Mouse (Mus musculus): ENCODE data around the gene Jsrp1. TPM values are rescaled to one million over a fixed set of nuclear protein-coding genes. Genes with fewer than 3 reads are reported as not detected.
A peak's percentile ranks its signal among the peaks of the same experiment; 100 is the strongest.

Gene Jsrp1
- polyA plus RNA-seq, 1 experiment from 2014 or later: 1.2 TPM

GRCm38 (mm10) chr10:80843931-80844547, 30.7 kb upstream of the Jsrp1 start, which contains the start of gene Lingo3:
Gene Lingo3, minus strand, starts transcription at chr10:80844039.
- Histone ChIP-seq H3K27me3 (replicated peaks) (peaks cover 47% of the 10 kb centered on the region), H3K36me3 (no peaks in the 10 kb centered on the region), H3K9ac (peak within 1 kb of the TSS; percentile 45), H3K4me3 (replicated peaks) (peak within 1 kb of the TSS; percentile 41), H3K4me2 (replicated peaks) (peak within 1 kb of the TSS; percentile 83), H3K4me1 (replicated peaks) (peaks cover 10% of the 10 kb centered on the region; the same call in 1 of the 2 replicates), H3K9me3 (no peaks in the 10 kb centered on the region), H3K27ac (no peak within 1 kb of the TSS)
- WGBS: 5% methylated on average over 38 of the region's 51 CpGs
- no peak; the same call in 1 of the 2 replicates for ATAC-seq

GRCm38 (mm10) chr10:80843087-80843930, 30.0 kb upstream of the Jsrp1 start:
- H3K27ac ChIP-seq: no peak overlapping the region
- H3K4me2 ChIP-seq (replicated peaks): peak overlapping the region; percentile 83
- peaks cover 10% of the 10 kb centered on the region; the same call in 1 of the 2 replicates for H3K4me1 ChIP-seq (replicated peaks)
- peak overlapping the region; percentile 45 for H3K9ac ChIP-seq
- no peak; the same call in 1 of the 2 replicates for ATAC-seq
- H3K9me3 ChIP-seq: no peaks in the 10 kb centered on the region
- H3K27me3 ChIP-seq (replicated peaks): peaks cover 47% of the 10 kb centered on the region
- H3K4me3 ChIP-seq (replicated peaks): peak overlapping the region; percentile 41
- WGBS: 11% methylated on average over 32 of the region's 32 CpGs
- no peaks in the 10 kb centered on the region for H3K36me3 ChIP-seq

- H3K27me3 ChIP-seq (replicated peaks): peaks cover 52% of the 10 kb centered on the region
- no peak overlapping the region for H3K4me3 ChIP-seq (replicated peaks)
- H3K4me1 ChIP-seq (replicated peaks): peaks cover 10% of the 10 kb centered on the region; the same call in 1 of the 2 replicates
- no peak overlapping the region for H3K9ac ChIP-seq
- H3K36me3 ChIP-seq: no peaks in the 10 kb centered on the region
- H3K27ac ChIP-seq: no peak overlapping the region
- WGBS: 81% methylated on average over 15 of the region's 15 CpGs
- no peak for ATAC-seq
- H3K4me2 ChIP-seq (replicated peaks): no peak overlapping the region
- H3K9me3 ChIP-seq: no peaks in the 10 kb centered on the region
These were observed 29.0 kb upstream of the Jsrp1 start for GRCm38 (mm10) chr10:80842334-80842733.

- H3K36me3 ChIP-seq: no peaks in the 10 kb centered on the region
- no peaks in the 10 kb centered on the region for H3K9me3 ChIP-seq
- 81% methylated on average over 2 of the region's 2 CpGs for WGBS
- no peak overlapping the region for H3K27ac ChIP-seq
- peaks cover 13% of the 10 kb centered on the region; the same call in 1 of the 2 replicates for H3K4me1 ChIP-seq (replicated peaks)
- ATAC-seq: no peak
- H3K4me2 ChIP-seq (replicated peaks): no peak overlapping the region
- no peak overlapping the region for H3K4me3 ChIP-seq (replicated peaks)
- H3K27me3 ChIP-seq (replicated peaks): peaks cover 56% of the 10 kb centered on the region
- no peak overlapping the region for H3K9ac ChIP-seq
These were observed 28.4 kb upstream of the Jsrp1 start for GRCm38 (mm10) chr10:80841685-80842084.

- WGBS: 56% methylated on average over 6 of the region's 6 CpGs
- no peak overlapping the region for H3K27ac ChIP-seq
- ATAC-seq: no peak
- H3K27me3 ChIP-seq (replicated peaks): peaks cover 66% of the 10 kb centered on the region
- no peak overlapping the region for H3K9ac ChIP-seq
- H3K4me3 ChIP-seq (replicated peaks): no peak overlapping the region
- H3K36me3 ChIP-seq: no peaks in the 10 kb centered on the region
- peaks cover 13% of the 10 kb centered on the region; the same call in 1 of the 2 replicates for H3K4me1 ChIP-seq (replicated peaks)
- H3K9me3 ChIP-seq: no peaks in the 10 kb centered on the region
- no peak overlapping the region for H3K4me2 ChIP-seq (replicated peaks)
These were observed 26.6 kb upstream of the Jsrp1 start for GRCm38 (mm10) chr10:80839848-80840247.

GRCm38 (mm10) chr10:80838346-80838912, 25.1 kb upstream of the Jsrp1 start:
- Histone ChIP-seq H3K4me1 (replicated peaks) (0 out of 2 replicates have a peak, but pooled peaks cover 3% of the 10 kb centered on the region), H3K9me3 (no peaks in the 10 kb centered on the region), H3K4me3 (replicated peaks) (no peak overlapping the region), H3K4me2 (replicated peaks) (no peak overlapping the region), H3K27ac (no peak overlapping the region), H3K27me3 (replicated peaks) (peaks cover 66% of the 10 kb centered on the region), H3K9ac (no peak overlapping the region), H3K36me3 (no peaks in the 10 kb centered on the region)
- no peak for ATAC-seq
- 67% methylated on average over 2 of the region's 2 CpGs for WGBS

- H3K4me1 ChIP-seq (replicated peaks): 0 out of 2 replicates have a peak, but pooled peaks cover 3% of the 10 kb centered on the region
- peaks cover 64% of the 10 kb centered on the region for H3K27me3 ChIP-seq (replicated peaks)
- WGBS: 14% methylated on average over 2 of the region's 2 CpGs
- H3K4me3 ChIP-seq (replicated peaks): no peak overlapping the region
- no peak overlapping the region for H3K9ac ChIP-seq
- no peak overlapping the region for H3K27ac ChIP-seq
- no peak overlapping the region for H3K4me2 ChIP-seq (replicated peaks)
- no peaks in the 10 kb centered on the region for H3K9me3 ChIP-seq
- ATAC-seq: no peak
- no peaks in the 10 kb centered on the region for H3K36me3 ChIP-seq
These were observed 24.5 kb upstream of the Jsrp1 start for GRCm38 (mm10) chr10:80837827-80838226.

- Histone ChIP-seq H3K4me3 (replicated peaks) (no peak overlapping the region), H3K27me3 (replicated peaks) (peaks cover 55% of the 10 kb centered on the region), H3K4me2 (replicated peaks) (no peak overlapping the region), H3K27ac (no peak overlapping the region), H3K9ac (no peak overlapping the region), H3K4me1 (replicated peaks) (0 out of 2 replicates have a peak, but pooled peaks cover 3% of the 10 kb centered on the region), H3K36me3 (no peaks in the 10 kb centered on the region), H3K9me3 (no peaks in the 10 kb centered on the region)
- peak; percentile 16; the same call in 1 of the 2 replicates for ATAC-seq
- 42% methylated on average over 7 of the region's 7 CpGs for WGBS
These were observed 23.7 kb upstream of the Jsrp1 start for GRCm38 (mm10) chr10:80836949-80837379.

- peaks cover 47% of the 10 kb centered on the region for H3K27me3 ChIP-seq (replicated peaks)
These were observed 22.3 kb upstream of the Jsrp1 start for GRCm38 (mm10) chr10:80835617-80836016.

GRCm38 (mm10) chr10:80832818-80833217, 19.5 kb upstream of the Jsrp1 start:
- H3K4me1 ChIP-seq (replicated peaks): peaks cover 32% of the 10 kb centered on the region
- WGBS: 72% methylated on average over 7 of the region's 7 CpGs
- no peak overlapping the region for H3K9ac ChIP-seq
- H3K9me3 ChIP-seq: no peaks in the 10 kb centered on the region
- no peak overlapping the region for H3K4me2 ChIP-seq (replicated peaks)
- H3K27me3 ChIP-seq (replicated peaks): peaks cover 44% of the 10 kb centered on the region
- H3K27ac ChIP-seq: no peak overlapping the region
- ATAC-seq: no peak
- no peak overlapping the region for H3K4me3 ChIP-seq (replicated peaks)
- peaks cover 10% of the 10 kb centered on the region for H3K36me3 ChIP-seq

More at GRCm38 (mm10) chr10:80835617-80836016, 22.3 kb upstream of the Jsrp1 start:
- ATAC-seq: no peak
- Histone ChIP-seq H3K4me2 (replicated peaks) (no peak overlapping the region), H3K27ac (no peak overlapping the region), H3K36me3 (no peaks in the 10 kb centered on the region), H3K9me3 (no peaks in the 10 kb centered on the region), H3K9ac (no peak overlapping the region), H3K4me1 (replicated peaks) (peaks cover 12% of the 10 kb centered on the region), H3K4me3 (replicated peaks) (no peak overlapping the region)
- WGBS: 46% methylated on average over 30 of the region's 30 CpGs

- 2% methylated on average over 9 of the region's 9 CpGs for WGBS
- ATAC-seq: no peak
- H3K4me2 ChIP-seq (replicated peaks): peak overlapping the region; percentile 17; the same call in 1 of the 2 replicates
- peak overlapping the region; percentile 6; the same call in 1 of the 2 replicates for H3K27ac ChIP-seq
- H3K9ac ChIP-seq: no peak overlapping the region
- peaks cover 10% of the 10 kb centered on the region for H3K36me3 ChIP-seq
- H3K27me3 ChIP-seq (replicated peaks): peaks cover 32% of the 10 kb centered on the region
- H3K4me3 ChIP-seq (replicated peaks): no peak overlapping the region
- peaks cover 35% of the 10 kb centered on the region for H3K4me1 ChIP-seq (replicated peaks)
- no peaks in the 10 kb centered on the region for H3K9me3 ChIP-seq
These were observed 17.8 kb upstream of the Jsrp1 start for GRCm38 (mm10) chr10:80831136-80831535.
